Mouse (Mus musculus): ENCODE measurements around the gene Zc3h8.

Gene Zc3h8

GRCm38 (mm10) chr2:128892180-128892721 is 51.6 kb downstream of the Zc3h8 start:
- DNase-seq (ENCODE audit: extremely low read depth, low read depth) = no peak

- DNase-seq (ENCODE audit: extremely low read depth, low read depth) = no peak
Measured at GRCm38 (mm10) chr2:128890661-128891335, 53.1 kb downstream of the Zc3h8 start.

- DNase-seq (ENCODE audit: extremely low read depth, low read depth) = no peak
Measured at GRCm38 (mm10) chr2:128887866-128888550, 55.9 kb downstream of the Zc3h8 start.

GRCm38 (mm10) chr2:128885225-128885811 is 58.6 kb downstream of the Zc3h8 start:
- no peak for DNase-seq (ENCODE audit: extremely low read depth, low read depth)

GRCm38 (mm10) chr2:128881236-128881635 is 62.6 kb downstream of the Zc3h8 start:
- peak; percentile 10 for DNase-seq (ENCODE audit: extremely low read depth, low read depth)

All from MEL-GATA-1-ER (cell line).